ENCODE assay signal across 15 mouse cellular contexts in the genomic region with DNA sequence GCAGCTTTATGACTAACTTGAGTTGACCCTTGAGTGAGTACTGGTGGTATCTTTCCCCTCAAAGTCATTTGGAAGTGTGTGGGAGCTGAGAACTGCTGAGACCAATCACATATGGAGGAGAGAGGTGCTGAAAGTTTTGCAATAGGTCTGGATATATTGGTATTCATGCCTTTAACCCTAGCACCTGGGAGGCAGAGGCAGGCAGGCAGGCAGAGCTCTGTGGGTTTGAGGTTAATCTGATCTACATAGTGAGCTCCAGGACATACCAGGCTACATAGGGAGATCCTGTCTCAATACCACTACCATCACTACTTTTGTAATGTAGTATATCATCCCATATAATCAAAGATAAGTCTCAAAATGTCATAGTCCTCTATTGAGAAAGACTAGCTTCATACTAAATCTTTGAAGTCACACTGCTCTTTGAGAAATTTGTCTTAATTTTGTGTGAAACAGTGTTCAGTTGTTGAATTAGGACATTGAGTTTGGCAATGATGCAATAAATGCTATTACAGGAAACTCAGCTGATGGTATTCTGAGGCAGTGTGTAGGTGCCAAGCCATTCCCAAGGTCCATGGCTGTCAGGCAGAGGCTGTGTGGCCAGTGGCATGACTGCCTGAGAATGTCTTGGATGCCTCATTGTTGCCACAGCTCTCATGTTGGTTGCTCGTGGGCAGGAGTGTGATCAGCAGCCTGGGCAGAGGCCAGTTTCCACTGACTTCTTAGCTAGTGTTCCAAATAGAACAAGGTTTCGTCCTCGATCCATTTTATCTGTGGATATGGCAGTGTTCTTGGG. TPM values are rescaled to one million over a fixed set of nuclear protein-coding genes. Genes with fewer than 3 reads are reported as not detected.
DNase-seq lines count a peak whose midpoint lies in the region; ATAC-seq lines count a peak whose summit lies in the region.
"Had no signal": no experiment of that assay in that cellular context is flagged by ENCODE, and none has a peak within 500 bp of the region (broad histone marks: within the 10 kb centered on the region; RNA-seq: fewer than 3 reads in every experiment).

No protein-coding gene starts in this region.

- peak; percentile 11 to 49 for DNase-seq in frontal cortex, adult 2 months (ENCODE audit: extremely low spot score in 1 of 2, low spot score in 1 of 2)
- DNase-seq in frontal cortex, postnatal 10 days (ENCODE audit: low spot score in 2 of 2) = no peak
- DNase-seq in left cerebral cortex, adult 11 months (ENCODE audit: low spot score) = peak; percentile 38
- DNase-seq in left cerebral cortex, postnatal 14 days (ENCODE audit: low spot score in 2 of 2) = no peak
- DNase-seq in adrenal gland, adult 2 months = peak; percentile 82
- no peak for DNase-seq in spleen, adult 12 weeks (ENCODE audit: low spot score)
- no peak for DNase-seq in thymus, postnatal 0 days (ENCODE audit: low spot score)
- DNase-seq: left cerebral cortex, postnatal 4 days; thymus, postnatal 25 days had no signal

- intact Hi-C loops in left cerebral cortex, postnatal 14 days (cut with DNase I) = no loop called here

- ATAC-seq in granulocyte monocyte progenitor cell, adult 5-6 weeks (replicated peaks; ENCODE audit: poor library complexity, severe bottlenecking) = peak; percentile 50; the same call in 1 of the 2 replicates
- ATAC-seq: intestine, postnatal 0 days had no signal

RNA-seq across cellular contexts. Expression of a gene that starts 30.5 kb away (rescaled TPM):
- not detected in 2 replicates for polyA plus RNA-seq in frontal cortex, adult 2 months (2012; rRNA removed)
- total RNA-seq in left cerebral cortex, postnatal 14 days (2021) = not detected
- total RNA-seq in adrenal gland, adult 2 months (2021) = not detected
- polyA plus RNA-seq in adrenal gland, adult 2 months (2012; rRNA removed) = not detected in 2 replicates
- total RNA-seq in granulocyte monocyte progenitor cell, adult 5-6 weeks (2014; fragmentation: Nextera tagmentation) = not detected in 2 replicates
- not detected in 2 replicates for total RNA-seq in granulocyte monocyte progenitor cell, adult 5-6 weeks (2017)
- not detected in 2 replicates for polyA plus RNA-seq in thymus, postnatal 0 days (2015; fragmentation: Nextera tagmentation; extraction: Ambion mirVana)
- total RNA-seq: heart, postnatal 14 days; left cerebral cortex, postnatal 4 days had no signal
- polyA plus RNA-seq: cortical plate, adult 2 months; erythroblast, embryonic 14.5 days; intestine, postnatal 0 days; lung, embryonic 16.5 days had no signal

Comparison
In these comparisons a context has a peak if more than half of its experiments do, and no peak if none do; other contexts are left out.
1. DNase-seq: peak in frontal cortex, adult 2 months (2 of 2), left cerebral cortex, adult 11 months (single experiment) and adrenal gland, adult 2 months (single experiment); none in frontal cortex, postnatal 10 days (0 of 2), left cerebral cortex, postnatal 14 days (0 of 2), spleen, adult 12 weeks (single experiment) and thymus, postnatal 0 days (single experiment).